Mouse (Mus musculus) stomach, postnatal 0 days (tissue): Measurements from ENCODE around the gene Olfr643.

Experiments used
- CTCF ChIP-seq: IDR thresholded peaks from 2 replicates; pipeline ENCODE4 v1.5.1; 2016; ENCODE audit warnings: antibody characterized with exemption, low read depth, mild to moderate bottlenecking, moderate library complexity
- EP300 ChIP-seq: optimal IDR thresholded peaks from 2 replicates; pipeline ENCODE3; 2016; ENCODE audit warnings: antibody characterized with exemption

DNA sequence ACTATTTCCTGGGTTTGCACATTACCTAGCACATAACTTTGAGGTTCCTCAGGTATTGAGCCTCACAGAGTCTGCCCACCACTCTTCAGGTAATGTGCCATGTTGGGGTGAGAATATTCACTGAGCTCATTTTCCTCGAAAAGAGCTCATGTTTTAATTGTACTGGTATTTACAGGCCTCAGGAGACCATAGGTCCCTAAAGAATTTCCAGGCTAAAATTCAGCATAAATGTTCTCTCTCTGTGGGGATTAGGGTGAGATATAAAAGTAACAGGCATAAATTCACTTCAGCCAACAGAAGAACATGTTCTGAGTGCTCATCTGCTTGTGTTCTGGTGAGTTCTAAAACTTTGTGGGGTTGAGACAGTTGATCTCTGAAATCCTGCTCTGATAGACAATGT is 102.1 kb downstream of the Olfr643 start, which contains the start of gene Olfr641:
- TF ChIP-seq EP300 (no peak), CTCF (no peak)
